Mouse (Mus musculus): ENCODE data around the gene 2900026A02Rik. TPM values are rescaled to one million over a fixed set of nuclear protein-coding genes. Genes with fewer than 3 reads are reported as not detected.

The 2900026A02Rik gene
- total RNA-seq, 1 experiment, result 12.3 TPM

- Histone ChIP-seq H3K27ac (ENCODE audit: insufficient read depth, low read depth, low read length, poor library complexity, severe bottlenecking) (no peak overlapping the region), H3K9ac (ENCODE audit: insufficient read depth, low read depth, low read length, poor library complexity, severe bottlenecking) (no peak overlapping the region), H3K36me3 (ENCODE audit: control insufficient read depth, insufficient read depth, low read length, poor library complexity, severe bottlenecking) (no peaks in the 10 kb centered on the region), H3K4me1 (ENCODE audit: control insufficient read depth in 2 of 2, insufficient read depth in 2 of 2, low read length in 2 of 2, poor library complexity in 1 of 2) (peaks cover 0 to 33% of the 10 kb centered on the region in 2 experiments; a peak in 2 of 4 replicates), H3K4me3 (ENCODE audit: insufficient read depth in 1 of 2, low read depth in 1 of 2, low read length in 2 of 2, poor library complexity in 1 of 2, severe bottlenecking in 1 of 2) (no peak overlapping the region), H3K9me3 (ENCODE audit: control insufficient read depth, insufficient read depth, low read depth, low read length) (no peaks in the 10 kb centered on the region)
- DNase-seq (ENCODE audit: low read depth, low spot score), result no peak
- TF ChIP-seq ZC3H11A (IDR thresholded peaks at IDR 0.05; ENCODE audit: borderline replicate concordance, low read depth, low read length) (no peak), MAFK (IDR thresholded peaks at IDR 0.05; ENCODE audit: insufficient read depth, low read depth, low read length) (no peak)
- in situ Hi-C loops (cut with MboI; ENCODE audit: low sequenced_read_pairs in 2 of 2, unreplicated experiment in 2 of 2), result loop anchor here in 1 of 2 experiments (10.0 kb wide), 1 partner anchor 50 kb away; no protein-coding TSS in a partner anchor
These were observed 66.6 kb downstream of the 2900026A02Rik start for GRCm38 (mm10) chr5:113154441-113154840.

- TF ChIP-seq ZC3H11A (IDR thresholded peaks at IDR 0.05; ENCODE audit: borderline replicate concordance, low read depth, low read length) (no peak), HCFC1 (IDR thresholded peaks at IDR 0.05; ENCODE audit: borderline replicate concordance, insufficient read depth, low read length) (no peak)
- no peaks in the 10 kb centered on the region for H3K9me3 ChIP-seq (ENCODE audit: control insufficient read depth, insufficient read depth, low read depth, low read length)
- no peaks in the 10 kb centered on the region for H3K36me3 ChIP-seq (ENCODE audit: control insufficient read depth, insufficient read depth, low read length, poor library complexity, severe bottlenecking)
- in situ Hi-C loops (cut with MboI; ENCODE audit: low sequenced_read_pairs in 2 of 2, unreplicated experiment in 2 of 2), result loop anchor here in 1 of 2 experiments (10.0 kb wide), 1 partner anchor 49 kb away; no protein-coding TSS in a partner anchor
- peaks cover 0 to 35% of the 10 kb centered on the region in 2 experiments; a peak in 2 of 4 replicates for H3K4me1 ChIP-seq (ENCODE audit: control insufficient read depth in 2 of 2, insufficient read depth in 2 of 2, low read length in 2 of 2, poor library complexity in 1 of 2)
- peak overlapping the region; percentile 57 for H3K9ac ChIP-seq (ENCODE audit: insufficient read depth, low read depth, low read length, poor library complexity, severe bottlenecking)
- no peak overlapping the region for H3K4me3 ChIP-seq (ENCODE audit: insufficient read depth in 1 of 2, low read depth in 1 of 2, low read length in 2 of 2, poor library complexity in 1 of 2, severe bottlenecking in 1 of 2)
- no peak overlapping the region for H3K27ac ChIP-seq (ENCODE audit: insufficient read depth, low read depth, low read length, poor library complexity, severe bottlenecking)
- no peak for DNase-seq (ENCODE audit: low read depth, low spot score)
These were observed 67.6 kb downstream of the 2900026A02Rik start for GRCm38 (mm10) chr5:113153508-113153830.

- Histone ChIP-seq H3K36me3 (ENCODE audit: control insufficient read depth, insufficient read depth, low read length, poor library complexity, severe bottlenecking) (no peaks in the 10 kb centered on the region), H3K9me3 (ENCODE audit: control insufficient read depth, insufficient read depth, low read depth, low read length) (no peaks in the 10 kb centered on the region), H3K27ac (ENCODE audit: insufficient read depth, low read depth, low read length, poor library complexity, severe bottlenecking) (no peak overlapping the region), H3K4me1 (ENCODE audit: control insufficient read depth in 2 of 2, insufficient read depth in 2 of 2, low read length in 2 of 2, poor library complexity in 1 of 2) (peaks cover 0 to 35% of the 10 kb centered on the region in 2 experiments; a peak in 2 of 4 replicates), H3K4me3 (ENCODE audit: insufficient read depth in 1 of 2, low read depth in 1 of 2, low read length in 2 of 2, poor library complexity in 1 of 2, severe bottlenecking in 1 of 2) (peak overlapping the region in 1 of 2 experiments; percentile 22; a peak in 2 of 4 replicates), H3K9ac (ENCODE audit: insufficient read depth, low read depth, low read length, poor library complexity, severe bottlenecking) (peak overlapping the region; percentile 57)
- TF ChIP-seq ZNF384 (IDR thresholded peaks at IDR 0.05; ENCODE audit: low read depth, low read length) (no peak), ZC3H11A (IDR thresholded peaks at IDR 0.05; ENCODE audit: borderline replicate concordance, low read depth, low read length) (no peak), HCFC1 (IDR thresholded peaks at IDR 0.05; ENCODE audit: borderline replicate concordance, insufficient read depth, low read length) (no peak), MAFK (IDR thresholded peaks at IDR 0.05; ENCODE audit: insufficient read depth, low read depth, low read length) (no peak), CHD2 (IDR thresholded peaks at IDR 0.05; ENCODE audit: low read depth, low read length) (no peak)
- DNase-seq (ENCODE audit: low read depth, low spot score), result no peak
- in situ Hi-C loops (cut with MboI; ENCODE audit: low sequenced_read_pairs in 2 of 2, unreplicated experiment in 2 of 2), result loop anchor here in 1 of 2 experiments (10.0 kb wide), 1 partner anchor 48 kb away; no protein-coding TSS in a partner anchor
These were observed 68.2 kb downstream of the 2900026A02Rik start for GRCm38 (mm10) chr5:113152663-113153507.

- DNase-seq (ENCODE audit: low read depth, low spot score), result no peak
- H3K4me1 ChIP-seq (ENCODE audit: control insufficient read depth in 2 of 2, insufficient read depth in 2 of 2, low read length in 2 of 2, poor library complexity in 1 of 2), result peaks cover 0 to 35% of the 10 kb centered on the region in 2 experiments; a peak in 2 of 4 replicates
- no peaks in the 10 kb centered on the region for H3K9me3 ChIP-seq (ENCODE audit: control insufficient read depth, insufficient read depth, low read depth, low read length)
- no peak overlapping the region for H3K4me3 ChIP-seq (ENCODE audit: insufficient read depth in 1 of 2, low read depth in 1 of 2, low read length in 2 of 2, poor library complexity in 1 of 2, severe bottlenecking in 1 of 2)
- in situ Hi-C loops (cut with MboI; ENCODE audit: low sequenced_read_pairs in 2 of 2, unreplicated experiment in 2 of 2), result loop anchor here in 1 of 2 experiments (10.0 kb wide), 1 partner anchor 47 kb away; no protein-coding TSS in a partner anchor
- no peaks in the 10 kb centered on the region for H3K36me3 ChIP-seq (ENCODE audit: control insufficient read depth, insufficient read depth, low read length, poor library complexity, severe bottlenecking)
- TF ChIP-seq CHD2 (IDR thresholded peaks at IDR 0.05; ENCODE audit: low read depth, low read length) (no peak), ZNF384 (IDR thresholded peaks at IDR 0.05; ENCODE audit: low read depth, low read length) (no peak), ZC3H11A (IDR thresholded peaks at IDR 0.05; ENCODE audit: borderline replicate concordance, low read depth, low read length) (no peak), HCFC1 (IDR thresholded peaks at IDR 0.05; ENCODE audit: borderline replicate concordance, insufficient read depth, low read length) (no peak), MAFK (IDR thresholded peaks at IDR 0.05; ENCODE audit: insufficient read depth, low read depth, low read length) (no peak)
- H3K9ac ChIP-seq (ENCODE audit: insufficient read depth, low read depth, low read length, poor library complexity, severe bottlenecking), result no peak overlapping the region; the same call in 1 of the 2 replicates
- H3K27ac ChIP-seq (ENCODE audit: insufficient read depth, low read depth, low read length, poor library complexity, severe bottlenecking), result no peak overlapping the region
These were observed 69.4 kb downstream of the 2900026A02Rik start for GRCm38 (mm10) chr5:113151554-113152103.

Data from ES-E14 (cell line).